Mouse (Mus musculus) hindbrain, embryonic 14.5 days (tissue): ENCODE results near the gene Cdh13. TPM values are rescaled to one million over a fixed set of nuclear protein-coding genes. Genes with fewer than 3 reads are reported as not detected.

Experiments used
- ATAC-seq: fragments of 200-750 bp; cut with Nextera tagmentation; 2 replicates; pipeline ENCODE4 v1.8.0; 2017; ENCODE audit warnings: moderate number of reproducible peaks, mild to moderate bottlenecking, moderate TSS enrichment, moderate library complexity; ENCODE audit not compliant: low FRiP score
- DNase-seq: peaks from one replicate; pipeline ENCODE4 v3.0.0-alpha.2; 2015; ENCODE audit warnings: low spot score
- H3K27ac ChIP-seq: fragments of 300-500 bp; sonication (generic); 2 replicates; pipeline ENCODE4 v1.5.1; 2014; ENCODE audit warnings: mild to moderate bottlenecking, moderate library complexity
- H3K27me3 ChIP-seq: fragments of 300-500 bp; sonication (generic); 2 replicates; pipeline ENCODE4 v1.6.1; 2014; ENCODE audit warnings: mild to moderate bottlenecking, low read length, mixed read lengths; ENCODE audit not compliant: control insufficient read depth, insufficient read depth
- H3K36me3 ChIP-seq: fragments of 300-500 bp; sonication (generic); replicated peaks from 2 replicates; pipeline ENCODE4 v1.6.1; 2014; ENCODE audit not compliant: control insufficient read depth, insufficient read depth
- H3K4me1 ChIP-seq: fragments of 300-500 bp; sonication (generic); replicated peaks from 2 replicates; pipeline ENCODE4 v1.6.1; 2014; ENCODE audit warnings: antibody characterized with exemption, low read length, mixed read lengths; ENCODE audit not compliant: control insufficient read depth, insufficient read depth
- H3K4me2 ChIP-seq: fragments of 300-500 bp; sonication (generic); replicated peaks from 2 replicates; pipeline ENCODE4 v1.6.1; 2014; ENCODE audit warnings: mild to moderate bottlenecking, moderate library complexity
- H3K4me3 ChIP-seq: fragments of 300-500 bp; sonication (generic); replicated peaks from 2 replicates; pipeline ENCODE4 v1.5.1; 2014; ENCODE audit warnings: mild to moderate bottlenecking, low read length
- H3K9ac ChIP-seq: fragments of 300-500 bp; sonication (generic); 2 replicates; pipeline ENCODE4 v1.6.1; 2014
- H3K9me3 ChIP-seq: fragments of 300-500 bp; sonication (generic); 2 replicates; pipeline ENCODE4 v1.6.1; 2016; ENCODE audit warnings: low read length; ENCODE audit not compliant: control insufficient read depth
- WGBS: fragments of 180-500 bp; shearing (Covaris S2); extraction: QIAGEN DNeasy Blood & Tissue Kit; methylation state at CpG from one replicate; pipeline ENCODE4 v1.1.7; 2014; 5-methylcytosine and 5-hydroxymethylcytosine counted together
- polyA plus RNA-seq: library from polyadenylated mRNA; unstranded; fragments of >200 nt; fragmentation: Nextera tagmentation; extraction: Ambion mirVana; gene quantifications from 2 replicates; pipeline ENCODE4 v1.2.1, GENCODE M21; 2014

Cdh13 gene
- polyA plus RNA-seq, 1 experiment from 2014 or later, result 134 TPM

DNA sequence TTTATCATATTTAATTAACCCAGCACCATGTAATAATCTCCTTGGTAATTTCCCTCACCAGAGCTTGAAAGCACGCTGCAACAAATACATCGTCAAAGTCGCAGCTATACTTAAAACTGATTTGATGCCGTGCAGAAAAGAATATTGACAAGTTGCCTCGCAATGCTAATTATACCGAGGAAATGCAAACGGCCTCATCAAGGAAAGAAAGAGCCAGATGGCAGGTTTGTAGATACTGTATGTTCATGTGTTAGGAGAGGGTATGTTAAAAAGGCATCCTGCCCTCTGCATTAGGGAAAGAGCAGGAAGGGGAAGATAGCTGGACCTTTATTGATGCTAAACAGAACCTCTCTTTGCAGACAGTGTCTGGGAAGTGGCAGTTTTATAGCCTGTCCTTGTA is 132.1 kb downstream of the Cdh13 start:
- Histone ChIP-seq H3K27ac (no peak overlapping the region), H3K27me3 (no peaks in the 10 kb centered on the region), H3K9ac (no peak overlapping the region), H3K4me2 (no peak overlapping the region), H3K9me3 (no peaks in the 10 kb centered on the region), H3K4me1 (no peaks in the 10 kb centered on the region), H3K36me3 (no peaks in the 10 kb centered on the region), H3K4me3 (no peak overlapping the region)
- DNase-seq (no peak), ATAC-seq (no peak)
- WGBS, result 63% methylated on average over 7 of the region's 7 CpGs

DNA sequence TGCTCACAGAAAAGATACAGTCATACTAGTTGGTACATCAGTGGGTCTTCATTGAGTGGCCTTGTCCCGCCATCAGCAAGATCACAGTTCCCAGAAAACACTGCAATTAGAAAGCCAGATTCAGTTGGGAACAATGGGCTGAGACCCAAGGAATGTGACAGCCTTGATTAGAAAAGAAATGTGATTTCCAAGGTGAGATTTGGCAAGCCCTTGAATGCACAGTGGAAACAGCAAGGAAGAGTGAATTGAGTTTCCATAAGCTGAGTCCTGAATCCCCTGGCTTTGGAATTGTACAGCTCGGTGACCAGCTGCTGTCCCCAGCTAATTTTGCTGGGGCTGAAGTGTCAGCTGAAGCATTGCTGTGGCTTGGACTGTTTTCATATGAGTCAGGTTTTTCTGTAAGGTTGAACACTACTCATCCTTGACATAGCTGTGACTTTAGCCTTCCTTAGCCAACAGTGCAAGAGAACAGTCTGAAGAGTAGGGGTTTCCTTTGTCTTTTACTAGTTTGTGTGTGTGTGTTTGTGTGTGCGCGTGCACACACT is 133.3 kb downstream of the Cdh13 start:
- H3K27ac ChIP-seq, result no peak overlapping the region
- no peaks in the 10 kb centered on the region for H3K4me1 ChIP-seq
- no peaks in the 10 kb centered on the region for H3K9me3 ChIP-seq
- ATAC-seq (no peak), DNase-seq (no peak)
- H3K9ac ChIP-seq, result no peak overlapping the region
- H3K27me3 ChIP-seq, result no peaks in the 10 kb centered on the region
- H3K36me3 ChIP-seq, result no peaks in the 10 kb centered on the region
- WGBS, result 91% methylated on average over 4 of the region's 4 CpGs
- H3K4me3 ChIP-seq, result no peak overlapping the region
- H3K4me2 ChIP-seq, result no peak overlapping the region

DNA sequence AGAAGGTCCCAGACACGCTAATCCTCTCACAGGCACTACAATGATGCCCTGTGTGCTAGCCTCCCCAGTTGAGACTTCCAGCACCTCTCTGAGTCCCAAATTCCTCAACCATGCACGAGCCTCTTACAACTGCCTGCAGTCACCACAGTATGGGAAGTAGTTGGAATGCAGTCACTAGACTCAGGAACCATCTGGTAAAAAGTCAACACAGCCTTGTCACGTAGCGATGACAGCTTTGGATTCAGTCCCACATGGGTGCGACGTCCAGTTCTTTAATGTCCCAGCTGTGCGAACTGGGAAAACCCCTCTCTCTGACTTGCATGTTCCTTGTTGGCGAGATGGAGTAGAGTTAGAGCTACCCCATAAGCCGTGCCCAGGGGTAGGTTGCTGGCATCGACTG is 139.1 kb downstream of the Cdh13 start:
- Histone ChIP-seq H3K36me3 (no peaks in the 10 kb centered on the region), H3K9ac (no peak overlapping the region), H3K27ac (no peak overlapping the region), H3K4me2 (no peak overlapping the region), H3K4me1 (no peaks in the 10 kb centered on the region), H3K9me3 (no peaks in the 10 kb centered on the region), H3K27me3 (no peaks in the 10 kb centered on the region), H3K4me3 (no peak overlapping the region)
- 86% methylated on average over 10 of the region's 10 CpGs for WGBS
- DNase-seq (no peak), ATAC-seq (no peak)

GRCm38 (mm10) chr8:118428941-118429340 is 145.4 kb downstream of the Cdh13 start:
- Histone ChIP-seq H3K4me1 (peaks cover 12% of the 10 kb centered on the region; the same call in 1 of the 2 replicates), H3K9ac (no peak overlapping the region), H3K27ac (no peak overlapping the region), H3K27me3 (no peaks in the 10 kb centered on the region), H3K4me2 (no peak overlapping the region), H3K36me3 (no peaks in the 10 kb centered on the region), H3K4me3 (no peak overlapping the region), H3K9me3 (no peaks in the 10 kb centered on the region)
- WGBS, result 45% methylated on average over 7 of the region's 7 CpGs
- DNase-seq (no peak), ATAC-seq (no peak)

DNA sequence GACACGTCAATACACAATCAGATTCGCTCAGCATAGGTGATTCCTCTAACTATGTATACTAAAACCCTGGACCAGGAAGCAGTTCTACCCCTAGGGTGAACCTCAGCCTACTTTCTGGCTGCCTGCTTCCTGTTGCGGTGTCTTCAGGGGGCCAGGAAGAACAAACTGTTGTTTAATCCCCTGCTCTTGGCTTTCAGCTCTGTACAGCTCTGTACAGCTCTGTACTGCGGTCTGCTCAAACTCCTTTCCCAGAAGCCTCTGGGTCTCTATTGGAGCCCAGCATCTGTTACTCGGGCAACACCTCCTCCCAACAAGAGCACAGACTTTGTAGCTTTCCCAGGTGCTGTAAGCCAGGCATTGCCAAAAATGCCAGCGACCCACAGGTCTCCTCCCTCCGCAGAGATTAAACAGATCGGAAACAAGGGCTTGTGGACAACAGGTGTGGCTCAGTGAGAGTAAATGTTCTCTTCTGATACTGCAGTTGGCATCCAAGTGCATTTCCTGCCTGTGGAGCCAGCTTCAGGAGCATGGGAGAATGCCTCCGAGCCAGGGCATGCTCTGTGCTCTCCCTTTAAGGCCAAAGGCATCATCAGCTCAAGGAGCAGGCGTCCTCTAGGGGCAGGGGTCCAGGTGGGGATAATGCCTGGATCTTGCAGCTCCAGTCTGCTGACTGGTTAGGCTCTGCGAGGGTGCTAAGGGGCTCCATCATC is 148.4 kb downstream of the Cdh13 start:
- Histone ChIP-seq H3K27ac (no peak overlapping the region), H3K27me3 (no peaks in the 10 kb centered on the region), H3K36me3 (no peaks in the 10 kb centered on the region), H3K9me3 (no peaks in the 10 kb centered on the region), H3K4me1 (peaks cover 15% of the 10 kb centered on the region; the same call in 1 of the 2 replicates), H3K4me2 (no peak overlapping the region), H3K4me3 (no peak overlapping the region), H3K9ac (no peak overlapping the region)
- no peak for DNase-seq
- whole genome bisulfite sequencing, result 83% methylated on average over 11 of the region's 11 CpGs
- no peak for ATAC-seq

- H3K9me3 ChIP-seq, result no peaks in the 10 kb centered on the region
- H3K4me2 ChIP-seq, result no peak overlapping the region
- H3K36me3 ChIP-seq, result no peaks in the 10 kb centered on the region
- H3K4me1 ChIP-seq, result peaks cover 26% of the 10 kb centered on the region
- WGBS, result 87% methylated on average over 3 of the region's 3 CpGs
- no peak for DNase-seq
- H3K27me3 ChIP-seq, result no peaks in the 10 kb centered on the region
- H3K27ac ChIP-seq, result no peak overlapping the region
- no peak overlapping the region for H3K9ac ChIP-seq
- H3K4me3 ChIP-seq, result no peak overlapping the region
- no peak for ATAC-seq
Observed at GRCm38 (mm10) chr8:118433553-118434180, 150.1 kb downstream of the Cdh13 start.

- Histone ChIP-seq H3K27me3 (no peaks in the 10 kb centered on the region), H3K4me2 (no peak overlapping the region)
Observed at GRCm38 (mm10) chr8:118436751-118437150, 153.2 kb downstream of the Cdh13 start.

DNA sequence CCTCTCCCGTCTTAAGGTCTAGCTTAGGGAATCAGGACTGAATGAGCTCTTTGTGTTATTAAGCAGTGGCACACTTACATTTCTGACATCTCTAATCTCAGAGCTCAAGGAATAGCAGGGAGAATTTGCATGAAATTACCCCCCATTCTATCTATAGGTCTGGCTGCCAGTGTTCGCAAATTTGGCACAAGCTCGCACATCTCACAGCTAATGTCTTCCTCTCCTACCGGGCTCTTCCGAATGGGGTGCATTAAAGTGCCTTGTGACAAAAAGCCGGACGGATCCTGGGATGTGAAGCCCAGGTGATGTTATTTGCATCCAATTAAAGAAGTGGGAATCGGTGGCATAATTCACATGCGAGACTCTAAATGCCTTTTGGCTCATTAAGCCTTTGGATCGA is 153.6 kb downstream of the Cdh13 start:
- WGBS, result 49% methylated on average over 10 of the region's 10 CpGs
- no peak for ATAC-seq
- Histone ChIP-seq H3K9ac (no peak overlapping the region), H3K4me1 (peaks cover 22% of the 10 kb centered on the region), H3K36me3 (no peaks in the 10 kb centered on the region), H3K4me2 (no peak overlapping the region), H3K9me3 (no peaks in the 10 kb centered on the region), H3K27ac (0 out of 2 replicates have a peak overlapping the region, but pooled peaks have one; percentile 22), H3K27me3 (no peaks in the 10 kb centered on the region), H3K4me3 (no peak overlapping the region)
- DNase-seq, result no peak

More at GRCm38 (mm10) chr8:118436751-118437150, 153.2 kb downstream of the Cdh13 start:
- peaks cover 22% of the 10 kb centered on the region for H3K4me1 ChIP-seq
- no peak overlapping the region for H3K9ac ChIP-seq
- no peak for DNase-seq
- 0 out of 2 replicates have a peak overlapping the region, but pooled peaks have one; percentile 22 for H3K27ac ChIP-seq
- 79% methylated on average over 5 of the region's 5 CpGs for WGBS
- no peak for ATAC-seq
- H3K36me3 ChIP-seq, result no peaks in the 10 kb centered on the region
- no peaks in the 10 kb centered on the region for H3K9me3 ChIP-seq
- H3K4me3 ChIP-seq, result no peak overlapping the region

- 39% methylated on average over 3 of the region's 3 CpGs for WGBS
- Histone ChIP-seq H3K36me3 (no peaks in the 10 kb centered on the region), H3K9me3 (no peaks in the 10 kb centered on the region), H3K4me1 (peaks cover 22% of the 10 kb centered on the region), H3K4me3 (no peak overlapping the region), H3K4me2 (no peak overlapping the region), H3K27ac (peak overlapping the region; percentile 22; the same call in 1 of the 2 replicates), H3K27me3 (no peaks in the 10 kb centered on the region), H3K9ac (no peak overlapping the region)
- ATAC-seq (no peak), DNase-seq (no peak)
Observed at GRCm38 (mm10) chr8:118437874-118438273, 154.3 kb downstream of the Cdh13 start.
